16 mouse cellular contexts compared by ENCODE assay signal in the genomic region with DNA sequence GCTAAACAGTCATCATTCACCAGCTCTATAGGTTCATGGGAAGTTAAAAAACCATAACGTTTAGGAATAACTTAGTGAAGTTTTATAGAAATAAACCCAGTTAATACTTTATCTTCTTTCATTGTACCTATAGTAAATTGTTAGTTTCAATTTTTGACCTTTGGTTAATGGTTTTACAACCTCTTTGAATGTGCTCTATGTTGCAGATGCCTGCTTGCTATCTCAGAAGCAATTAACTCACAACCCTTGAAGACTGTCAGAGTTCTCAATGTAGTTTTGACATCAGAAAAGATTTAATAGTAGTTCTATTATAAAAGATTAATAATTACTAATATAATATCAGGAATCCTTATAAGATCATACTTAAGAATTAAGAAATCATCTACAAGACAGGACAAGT.
"Had no signal": no experiment of that assay in that cellular context is flagged by ENCODE, and none has a peak within 500 bp of the region (broad histone marks: within the 10 kb centered on the region; RNA-seq: fewer than 3 reads in every experiment).

No protein-coding gene starts in this region.

- H3K27me3 ChIP-seq: neural tube, embryonic 13.5 days; neural tube, embryonic 15.5 days; stomach, embryonic 15.5 days had no signal

- H3K4me3 ChIP-seq: neural tube, embryonic 13.5 days; neural tube, embryonic 15.5 days; stomach, embryonic 15.5 days had no signal

- H3K27ac ChIP-seq: neural tube, embryonic 13.5 days; neural tube, embryonic 15.5 days; stomach, embryonic 15.5 days; stomach, postnatal 0 days had no signal

- H3K4me1 ChIP-seq: neural tube, embryonic 13.5 days; neural tube, embryonic 15.5 days; stomach, embryonic 15.5 days had no signal

- DNase-seq: retina, postnatal 1 day; right cerebral cortex, adult 18-20 months; right cerebral cortex, postnatal 14 days; right cerebral cortex, postnatal 25 days; right cerebral cortex, postnatal 4 days; spleen, adult 18-20 months; thymus, adult 18-20 months; thymus, adult 2 months; thymus, postnatal 14 days; thymus, postnatal 25 days; thymus, postnatal 36 days; thymus, postnatal 4 days had no signal

- H3K36me3 ChIP-seq: neural tube, embryonic 13.5 days; neural tube, embryonic 15.5 days; stomach, embryonic 15.5 days had no signal

- H3K9ac ChIP-seq: neural tube, embryonic 13.5 days; neural tube, embryonic 15.5 days; stomach, embryonic 15.5 days had no signal

- H3K9me3 ChIP-seq: neural tube, embryonic 13.5 days; neural tube, embryonic 15.5 days; stomach, embryonic 15.5 days had no signal

- H3K4me2 ChIP-seq: neural tube, embryonic 13.5 days; neural tube, embryonic 15.5 days; stomach, embryonic 15.5 days had no signal
